Mouse (Mus musculus) urinary bladder, adult 2 months (tissue): ENCODE data around the gene Ms4a4a. TPM values are rescaled to one million over a fixed set of nuclear protein-coding genes. Genes with fewer than 3 reads are reported as not detected.

ENCODE experiments used
- DNase-seq: peaks from one replicate; pipeline ENCODE4 v3.0.0; 2022; ENCODE audit warnings: low spot score
- polyA plus RNA-seq: library from polyadenylated mRNA; depleted of rRNA; stranded (reverse); fragments of >200 nt; gene quantifications from 2 replicates; pipeline ENCODE4 v1.2.3, GENCODE M21; 2012; rRNA removed

The Ms4a4a gene
- polyA plus RNA-seq, 1 experiment, result 3.4 TPM

GRCm38 (mm10) chr19:11435058-11435834 lies 59.9 kb downstream of the Ms4a4a start:
- DNase-seq, result no peak

Other genes starting within 250 kb of the Ms4a4a start
- not detected in 2 replicates for gene 1700017D01Rik, start 244.6 kb upstream of the Ms4a4a start, polyA plus RNA-seq
- gene 1700025F22Rik, start 210.2 kb upstream of the Ms4a4a start, polyA plus RNA-seq, result not detected in 2 replicates
- gene Ms4a13, start 178.8 kb upstream of the Ms4a4a start, polyA plus RNA-seq, result not detected in 2 replicates
- gene Ms4a12, start 143.1 kb upstream of the Ms4a4a start, polyA plus RNA-seq, result not detected in 2 replicates
- 0.10 and 0.25 TPM in 2 replicates for gene Ms4a1, start 109.3 kb upstream of the Ms4a4a start, polyA plus RNA-seq
- not detected in 2 replicates for gene Ms4a5, start 91.7 kb upstream of the Ms4a4a start, polyA plus RNA-seq
- 1.6 and 2.0 TPM in 2 replicates for gene Ms4a14, start 61.1 kb upstream of the Ms4a4a start, polyA plus RNA-seq
- gene Ms4a7, start 39.4 kb upstream of the Ms4a4a start, polyA plus RNA-seq, result 11.5 and 16.8 TPM in 2 replicates
- 1.5 and 2.5 TPM in 2 replicates for gene Ms4a4c, start 29.2 kb downstream of the Ms4a4a start, polyA plus RNA-seq
- 5.0 TPM in 2 replicates for gene Ms4a4b, start 68.0 kb downstream of the Ms4a4a start, polyA plus RNA-seq
- gene Ms4a6c, start 93.8 kb downstream of the Ms4a4a start, polyA plus RNA-seq, result 12.8 and 13.3 TPM in 2 replicates
- gene Gm8369, start 110.4 kb downstream of the Ms4a4a start, polyA plus RNA-seq, result 0.69 and 0.70 TPM in 2 replicates
- 9.2 and 14.0 TPM in 2 replicates for gene Ms4a6b, start 141.0 kb downstream of the Ms4a4a start, polyA plus RNA-seq
- 45.9 and 47.7 TPM in 2 replicates for gene Ms4a4d, start 161.3 kb downstream of the Ms4a4a start, polyA plus RNA-seq
- gene Ms4a6d, start 229.3 kb downstream of the Ms4a4a start, polyA plus RNA-seq, result 5.2 and 6.5 TPM in 2 replicates
- gene Ms4a2, start 248.2 kb downstream of the Ms4a4a start, polyA plus RNA-seq, result 0.19 and 0.21 TPM in 2 replicates